Mouse (Mus musculus) adipose tissue, adult 10 weeks (tissue): ENCODE data around the gene Coch. TPM values are rescaled to one million over a fixed set of nuclear protein-coding genes. Genes with fewer than 3 reads are reported as not detected.

Source experiments
- polyA plus RNA-seq: library from polyadenylated mRNA; stranded (reverse); fragments of 350-450 nt; fragmentation: Illumina TruSeq; extraction: RNeasy Lipid Tissue Mini Kit (QIAGEN cat#74804); gene quantifications from one replicate; pipeline ENCODE4 v1.2.3, GENCODE M21; 2014; ENCODE audit warnings: low read depth, low replicate concordance

Coch gene
- polyA plus RNA-seq, result 1.5 TPM

DNA sequence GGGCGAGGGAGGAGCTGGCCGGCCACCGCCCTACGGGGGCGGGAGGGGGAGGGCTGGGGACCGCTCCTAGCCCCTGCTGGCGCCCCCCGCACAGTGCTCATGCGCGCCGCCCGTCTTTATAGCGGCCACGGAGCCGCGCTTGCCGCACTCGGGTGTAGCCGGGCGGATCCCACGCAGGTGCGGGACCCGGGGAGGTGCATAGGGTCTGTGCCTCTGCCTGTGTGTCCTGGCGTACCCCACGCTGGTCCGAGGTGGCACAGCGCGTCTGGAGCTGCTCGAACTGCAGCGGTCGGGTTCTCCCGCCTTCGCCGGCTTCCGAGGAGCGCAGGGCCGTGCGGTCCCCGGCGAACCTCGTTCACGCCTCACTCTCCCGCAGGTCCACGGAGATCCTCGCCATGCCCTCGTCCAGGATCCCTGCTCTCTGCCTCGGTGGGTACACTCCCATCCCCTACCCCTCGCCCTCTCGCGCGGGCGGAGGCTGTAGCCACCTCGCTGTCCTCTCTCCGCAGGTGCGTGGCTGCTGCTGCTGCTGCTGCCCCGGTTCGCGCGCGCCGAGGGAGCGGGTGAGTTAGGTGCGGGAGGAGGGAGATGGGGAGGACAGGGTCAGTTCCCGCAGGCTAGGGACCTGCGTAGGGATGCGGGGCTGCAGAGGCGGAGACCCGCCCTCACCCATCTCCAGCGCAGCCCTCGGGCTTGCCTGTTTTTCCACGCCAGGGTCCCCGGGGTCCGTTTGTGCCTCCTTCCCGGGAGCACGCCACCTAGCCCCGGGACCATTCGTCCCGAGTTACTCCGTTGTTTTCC is at the start of gene Coch:
Gene Coch, plus strand, starts transcription at position 113 of the 801 bp plus-strand sequence.

Other genes starting within 250 kb of the Coch start
- gene G2e3, start 245.3 kb upstream of the Coch start, polyA plus RNA-seq, result 5.8 TPM
- 49.1 TPM for gene Scfd1, start 215.8 kb upstream of the Coch start, polyA plus RNA-seq
- 34.1 TPM for gene Ap4s1, start 97.7 kb downstream of the Coch start, polyA plus RNA-seq
- gene Strn3, start 98.6 kb downstream of the Coch start, polyA plus RNA-seq, result 41.5 TPM
- 37.3 TPM for gene Hectd1, start 236.2 kb downstream of the Coch start, polyA plus RNA-seq